Mouse (Mus musculus) testis, adult 2 months (tissue): Measurements from ENCODE around the gene Tmem106a.

Experiments used
- CTCF ChIP-seq: fragments of 200-500 bp; IDR thresholded peaks from 2 replicates; pipeline ENCODE4 v1.5.1; 2012; ENCODE audit warnings: low read depth, mild to moderate bottlenecking, inconsistent platforms, low read length, moderate library complexity; ENCODE audit not compliant: control insufficient read depth, insufficient read depth, insufficient replicate concordance
- POLR2A ChIP-seq: fragments of 200-500 bp; IDR thresholded peaks from 2 replicates; pipeline ENCODE4 v1.6.1; 2012; ENCODE audit warnings: low read depth, mild to moderate bottlenecking, inconsistent platforms, low read length, moderate library complexity; ENCODE audit not compliant: control insufficient read depth

DNA sequence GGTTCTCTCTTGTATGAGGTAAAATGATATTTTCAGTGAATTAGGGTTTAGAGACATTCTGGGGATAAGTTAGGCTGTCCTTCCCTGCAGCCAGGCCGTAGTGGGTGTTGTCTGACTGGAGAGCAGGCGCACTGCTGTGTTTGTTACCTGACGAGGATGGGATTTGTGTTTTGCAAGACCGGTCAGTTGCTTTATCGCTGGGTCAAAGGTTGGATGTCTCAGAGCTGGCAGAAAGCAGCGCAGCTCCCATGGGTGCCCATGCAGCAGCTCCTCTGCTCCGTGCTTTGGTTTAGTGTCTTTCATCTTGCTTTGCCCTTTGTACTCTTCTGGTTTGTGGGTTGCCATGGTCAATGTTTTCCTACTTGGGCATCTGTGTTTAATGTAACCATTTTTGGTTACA is 25.5 kb upstream of the Tmem106a start:
- TF ChIP-seq CTCF, result no peak
- no peak for TF ChIP-seq POLR2A
